Mouse (Mus musculus) myocyte (in vitro differentiated cells): Measurements from ENCODE around the gene Phb2.

ENCODE experiments used
- E2F4 ChIP-seq: IDR thresholded peaks from one replicate; pipeline ENCODE4 v1.6.1; 2011; ENCODE audit warnings: mild to moderate bottlenecking, control low read depth, moderate library complexity; ENCODE audit not compliant: insufficient read depth
- MAX ChIP-seq: IDR thresholded peaks from one replicate; pipeline ENCODE4 v1.6.1; 2011; ENCODE audit warnings: low read depth, mild to moderate bottlenecking, control low read depth
- MYOD1 ChIP-seq, 3 experiments: IDR thresholded peaks; one replicate each; pipeline ENCODE4 v1.6.1; 2011; ENCODE audit warnings: control low read depth in 2 of 3, low read depth in 2 of 3, mild to moderate bottlenecking in 2 of 3, moderate library complexity in 1 of 3; ENCODE audit not compliant: insufficient read length in 2 of 3, control insufficient read depth in 1 of 3
- MYOG ChIP-seq, 3 experiments: IDR thresholded peaks; one replicate each; pipeline ENCODE4 v1.6.1; 2011; ENCODE audit warnings: control low read depth in 2 of 3, low read depth in 2 of 3, mild to moderate bottlenecking in 2 of 3; ENCODE audit not compliant: insufficient read length in 2 of 3, control insufficient read depth in 1 of 3, insufficient read depth in 1 of 3
- POLR2A ChIP-seq: IDR thresholded peaks from one replicate; pipeline ENCODE4 v1.6.1; 2011; ENCODE audit warnings: low read depth, mild to moderate bottlenecking, control low read depth, moderate library complexity; ENCODE audit not compliant: insufficient read length
- POLR2AphosphoS2 ChIP-seq: IDR thresholded peaks from one replicate; pipeline ENCODE4 v1.6.1; 2011; ENCODE audit warnings: low read depth, control low read depth; ENCODE audit not compliant: insufficient read length
- REST ChIP-seq: IDR thresholded peaks from one replicate; pipeline ENCODE4 v1.6.1; 2011; ENCODE audit warnings: mild to moderate bottlenecking, control low read depth, moderate library complexity; ENCODE audit not compliant: insufficient read depth, insufficient read length
- SRF ChIP-seq: IDR thresholded peaks from one replicate; pipeline ENCODE4 v1.6.1; 2011; ENCODE audit warnings: low read depth; ENCODE audit not compliant: control insufficient read depth, insufficient read length
- TCF12 ChIP-seq: IDR thresholded peaks from one replicate; pipeline ENCODE4 v1.6.1; 2011; ENCODE audit warnings: mild to moderate bottlenecking, control low read depth; ENCODE audit not compliant: poor library complexity, insufficient read depth, severe bottlenecking
- TCF3 ChIP-seq: IDR thresholded peaks from one replicate; pipeline ENCODE4 v1.6.1; 2011; ENCODE audit warnings: low read depth, control low read depth; ENCODE audit not compliant: insufficient read length
- USF1 ChIP-seq: IDR thresholded peaks from one replicate; pipeline ENCODE4 v1.6.1; 2011; ENCODE audit warnings: low read depth, mild to moderate bottlenecking, control low read depth, moderate library complexity

DNA sequence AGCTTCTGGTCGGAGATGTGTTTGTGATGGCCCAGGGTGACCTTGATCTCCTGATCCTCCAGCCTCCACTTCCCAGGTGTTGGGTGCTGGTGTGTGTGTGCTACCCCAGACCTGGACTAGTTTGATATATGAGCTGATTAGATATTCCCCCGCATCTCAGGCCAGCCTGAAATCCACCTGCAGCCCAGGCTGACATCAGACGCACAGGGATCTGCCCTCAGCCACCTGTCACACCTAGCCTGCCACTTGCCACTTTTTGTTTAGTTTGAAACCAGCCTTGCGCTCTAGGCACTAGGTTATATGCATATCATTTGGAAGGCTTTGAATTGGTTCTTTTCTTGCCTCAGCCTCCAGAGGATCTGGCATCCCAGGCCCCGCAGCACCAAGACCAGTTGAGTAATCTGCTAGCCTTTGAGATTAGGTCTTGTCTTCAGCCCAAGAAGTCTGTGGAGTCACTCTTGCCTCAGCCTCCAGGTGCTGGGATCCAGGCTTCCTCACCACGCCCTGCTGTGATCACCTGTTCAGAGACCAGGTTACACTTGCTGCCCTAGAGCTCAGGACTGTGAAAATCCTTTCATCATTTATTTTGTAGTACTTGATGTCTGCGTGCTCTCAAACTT lies 41.7 kb upstream of the Phb2 start:
- TF ChIP-seq E2F4 (no peak), POLR2A (no peak), MAX (no peak), USF1 (no peak), TCF12 (no peak), MYOG (IDR thresholded peaks at IDR 0.05; ENCODE audit: control insufficient read depth in 1 of 3, insufficient read depth in 1 of 3, insufficient read length in 2 of 3, low read depth in 2 of 3) (no peak), MYOD1 (IDR thresholded peaks at IDR 0.05; ENCODE audit: control insufficient read depth in 1 of 3, insufficient read length in 2 of 3, low read depth in 2 of 3) (no peak), POLR2AphosphoS2 (no peak), TCF3 (no peak), REST (no peak), SRF (no peak)
